Mouse (Mus musculus) C2C12 (cell line): ENCODE results near the gene Selplg.

ENCODE experiments used
- CEBPB ChIP-seq: IDR thresholded peaks from one replicate; pipeline ENCODE4 v1.6.1; 2011; ENCODE audit warnings: low read depth, mild to moderate bottlenecking, control low read depth, moderate library complexity
- CTCF ChIP-seq: IDR thresholded peaks from one replicate; pipeline ENCODE4 v1.5.1; 2011; ENCODE audit not compliant: control insufficient read depth, insufficient read depth, insufficient read length
- FOSL1 ChIP-seq: IDR thresholded peaks from one replicate; pipeline ENCODE4 v1.8.0; 2011; ENCODE audit warnings: mild to moderate bottlenecking, low read length; ENCODE audit not compliant: poor library complexity, insufficient read depth, severe bottlenecking

- TF ChIP-seq CTCF: no peak
- no peak for TF ChIP-seq CEBPB
- no peak for TF ChIP-seq FOSL1
Observed at GRCm38 (mm10) chr5:113788645-113789044, 43.8 kb downstream of the Selplg start.
